Mouse (Mus musculus) heart, embryonic 15.5 days (tissue): ENCODE data around the gene Aurkc. TPM values are rescaled to one million over a fixed set of nuclear protein-coding genes. Genes with fewer than 3 reads are reported as not detected.

Experiments
- polyA plus RNA-seq: library from polyadenylated mRNA; unstranded; fragments of >200 nt; fragmentation: Nextera tagmentation; extraction: Ambion mirVana; gene quantifications from 2 replicates; pipeline ENCODE4 v1.2.1, GENCODE M21; 2015

Aurkc gene
- polyA plus RNA-seq, 1 experiment from 2014 or later = not detected

Other genes with a start within 250 kb of the Aurkc start
- 6.0 and 7.6 TPM in 2 replicates for gene Zfp954, start 126.2 kb downstream of the Aurkc start, polyA plus RNA-seq
- gene Zfp773, start 141.5 kb downstream of the Aurkc start, polyA plus RNA-seq = 0.81 and 1.4 TPM in 2 replicates
- 0.92 and 1.5 TPM in 2 replicates for gene Zfp418, start 176.0 kb downstream of the Aurkc start, polyA plus RNA-seq
- 4.2 and 4.7 TPM in 2 replicates for gene Zfp772, start 214.7 kb downstream of the Aurkc start, polyA plus RNA-seq